Mouse (Mus musculus) R1 (cell line): Measurements from ENCODE around the gene Map7.

ENCODE experiments used
- DNase-seq: peaks from one replicate; pipeline ENCODE4 v3.0.0-alpha.2; 2018; ENCODE audit warnings: low read depth, low spot score

Map7 gene

GRCm38 (mm10) chr10:20233451-20233850 is 85.2 kb downstream of the Map7 start:
- no peak for DNase-seq

- DNase-seq = no peak
Observed at GRCm38 (mm10) chr10:20234466-20234865, 86.2 kb downstream of the Map7 start.

GRCm38 (mm10) chr10:20235656-20236055 is 87.4 kb downstream of the Map7 start:
- DNase-seq = no peak

GRCm38 (mm10) chr10:20236241-20236640 is 88.0 kb downstream of the Map7 start:
- no peak for DNase-seq

- DNase-seq = no peak
Observed at GRCm38 (mm10) chr10:20238281-20238680, 90.0 kb downstream of the Map7 start.

GRCm38 (mm10) chr10:20240858-20241257 is 92.6 kb downstream of the Map7 start:
- DNase-seq = no peak

GRCm38 (mm10) chr10:20243321-20243720 is 95.0 kb downstream of the Map7 start:
- peak; percentile 53 for DNase-seq

- DNase-seq = no peak
Observed at GRCm38 (mm10) chr10:20245082-20245481, 96.8 kb downstream of the Map7 start.

- no peak for DNase-seq
Observed at GRCm38 (mm10) chr10:20249091-20249490, 100.8 kb downstream of the Map7 start.

- no peak for DNase-seq
Observed at GRCm38 (mm10) chr10:20255579-20255978, 107.3 kb downstream of the Map7 start.

GRCm38 (mm10) chr10:20257054-20257643 is 108.9 kb downstream of the Map7 start:
- DNase-seq = no peak

- no peak for DNase-seq
Observed at GRCm38 (mm10) chr10:20257721-20258720, 109.8 kb downstream of the Map7 start.

GRCm38 (mm10) chr10:20259476-20259875 is 111.2 kb downstream of the Map7 start:
- no peak for DNase-seq

- peak; percentile 43 for DNase-seq
Observed at GRCm38 (mm10) chr10:20262896-20263295, 114.6 kb downstream of the Map7 start.

GRCm38 (mm10) chr10:20264479-20264878 is 116.2 kb downstream of the Map7 start:
- DNase-seq = peak; percentile 92

- no peak for DNase-seq
Observed at GRCm38 (mm10) chr10:20267032-20267431, 118.8 kb downstream of the Map7 start.

- no peak for DNase-seq
Observed at GRCm38 (mm10) chr10:20268945-20269344, 120.7 kb downstream of the Map7 start.

- peak; percentile 77 for DNase-seq
Observed at GRCm38 (mm10) chr10:20272380-20272779, 124.1 kb downstream of the Map7 start.

- DNase-seq = no peak
Observed at GRCm38 (mm10) chr10:20273278-20273677, 125.0 kb downstream of the Map7 start.

- no peak for DNase-seq
Observed at GRCm38 (mm10) chr10:20274022-20274421, 125.8 kb downstream of the Map7 start.

GRCm38 (mm10) chr10:20281456-20281855 is 133.2 kb downstream of the Map7 start:
- no peak for DNase-seq

GRCm38 (mm10) chr10:20285289-20285975 is 137.2 kb downstream of the Map7 start:
- DNase-seq = peak; percentile 59
